Mouse (Mus musculus): ENCODE data around the gene AC170998.1. TPM values are rescaled to one million over a fixed set of nuclear protein-coding genes. Genes with fewer than 3 reads are reported as not detected.
"Not testable (repeated sequence)": the region's sequence is repeated elsewhere in the genome, so short reads cannot be mapped to it uniquely, and the experiment has no call there.

AC170998.1 gene
- total RNA-seq, 2 experiments from 2014 or later: 1.4 to 1.8 TPM

GRCm38 (mm10) chr17:28707136-28707627 lies 18.7 kb upstream of the AC170998.1 start:
- no peak for DNase-seq

- no peak for DNase-seq
These were observed 18.1 kb upstream of the AC170998.1 start for GRCm38 (mm10) chr17:28707816-28708215.

GRCm38 (mm10) chr17:28708989-28709388 lies 16.9 kb upstream of the AC170998.1 start:
- no peak for DNase-seq

- DNase-seq: no peak
These were observed 16.2 kb upstream of the AC170998.1 start for GRCm38 (mm10) chr17:28709552-28710290.

GRCm38 (mm10) chr17:28710291-28710688 lies 15.6 kb upstream of the AC170998.1 start:
- DNase-seq: no peak

GRCm38 (mm10) chr17:28711237-28711636 lies 14.6 kb upstream of the AC170998.1 start:
- no peak for DNase-seq

- DNase-seq: no peak
These were observed 13.6 kb upstream of the AC170998.1 start for GRCm38 (mm10) chr17:28712305-28712704.

- no peak for DNase-seq
These were observed 11.9 kb upstream of the AC170998.1 start for GRCm38 (mm10) chr17:28714006-28714405.

- no peak for DNase-seq
These were observed 9.9 kb upstream of the AC170998.1 start for GRCm38 (mm10) chr17:28715832-28716548.

GRCm38 (mm10) chr17:28717535-28717934 lies 8.3 kb upstream of the AC170998.1 start:
- no peak for DNase-seq

- not testable (repeated sequence) for DNase-seq
These were observed 1.6 kb downstream of the AC170998.1 start for GRCm38 (mm10) chr17:28727511-28727910.

GRCm38 (mm10) chr17:28735317-28736105 lies 9.6 kb downstream of the AC170998.1 start:
- no peak for DNase-seq

- DNase-seq: no peak
These were observed 10.6 kb downstream of the AC170998.1 start for GRCm38 (mm10) chr17:28736486-28736885.

- no peak for DNase-seq
These were observed 12.1 kb downstream of the AC170998.1 start for GRCm38 (mm10) chr17:28737973-28738372.

- no peak for DNase-seq
These were observed 13.4 kb downstream of the AC170998.1 start for GRCm38 (mm10) chr17:28739244-28739643.

GRCm38 (mm10) chr17:28743145-28743866 lies 17.4 kb downstream of the AC170998.1 start:
- peak; percentile 31 to 45 for DNase-seq

GRCm38 (mm10) chr17:28743916-28744315 lies 18.0 kb downstream of the AC170998.1 start:
- DNase-seq: no peak

GRCm38 (mm10) chr17:28745773-28746172 lies 19.9 kb downstream of the AC170998.1 start:
- no peak for DNase-seq

- DNase-seq: no peak
These were observed 22.1 kb downstream of the AC170998.1 start for GRCm38 (mm10) chr17:28748001-28748400.

- no peak for DNase-seq
These were observed 24.7 kb downstream of the AC170998.1 start for GRCm38 (mm10) chr17:28750580-28750979.

- no peak for DNase-seq
These were observed 30.6 kb downstream of the AC170998.1 start for GRCm38 (mm10) chr17:28756447-28756846.

GRCm38 (mm10) chr17:28757470-28757869 lies 31.6 kb downstream of the AC170998.1 start:
- DNase-seq: no peak

Measured in layer of hippocampus, postnatal 36 days (tissue).